Mouse (Mus musculus): ENCODE measurements at regions not wholly inside any gene's neighbourhood (a gene's known extent, or its start where the extent isn't known, plus 50 kb on each side); places are given as distances from the start of the nearest gene placed in this dataset.

GRCm38 (mm10) chr7:72948026-72948425 lies 427.3 kb upstream of the Rgma start:
- 27% methylated on average over 5 of the region's 5 CpGs for WGBS
- no peaks in the 10 kb centered on the region for H3K4me1 ChIP-seq (ENCODE audit: insufficient read depth)
- DNase-seq (no peak), ATAC-seq (no peak)
- TF ChIP-seq CTCF (IDR thresholded peaks at IDR 0.05; ENCODE audit: low read depth) = no peak
- H3K27me3 ChIP-seq (ENCODE audit: insufficient read depth, low read length) = no peaks in the 10 kb centered on the region
- no peak overlapping the region for H3K27ac ChIP-seq (ENCODE audit: low read depth, low read length)
- H3K4me2 ChIP-seq (ENCODE audit: low read depth) = no peak overlapping the region
- H3K4me3 ChIP-seq (ENCODE audit: low read depth, low read length) = no peak overlapping the region
- no peaks in the 10 kb centered on the region for H3K9me3 ChIP-seq (ENCODE audit: low read length)
- H3K36me3 ChIP-seq (ENCODE audit: insufficient read depth) = no peaks in the 10 kb centered on the region
- no peak overlapping the region for H3K9ac ChIP-seq

GRCm38 (mm10) chr7:72948666-72949065 lies 426.6 kb upstream of the Rgma start:
- no peak overlapping the region for H3K4me3 ChIP-seq (ENCODE audit: low read depth, low read length)
- no peaks in the 10 kb centered on the region for H3K9me3 ChIP-seq (ENCODE audit: low read length)
- H3K36me3 ChIP-seq (ENCODE audit: insufficient read depth) = no peaks in the 10 kb centered on the region
- no peak for ATAC-seq
- H3K9ac ChIP-seq = no peak overlapping the region
- DNase-seq = no peak
- no peak overlapping the region for H3K27ac ChIP-seq (ENCODE audit: low read depth, low read length)
- H3K4me1 ChIP-seq (ENCODE audit: insufficient read depth) = no peaks in the 10 kb centered on the region
- no peak for TF ChIP-seq CTCF (IDR thresholded peaks at IDR 0.05; ENCODE audit: low read depth)
- WGBS = 34% methylated on average over 3 of the region's 3 CpGs
- no peak overlapping the region for H3K4me2 ChIP-seq (ENCODE audit: low read depth)
- no peaks in the 10 kb centered on the region for H3K27me3 ChIP-seq (ENCODE audit: insufficient read depth, low read length)

- Histone ChIP-seq H3K4me2 (ENCODE audit: low read depth) (no peak overlapping the region), H3K9me3 (ENCODE audit: low read length) (no peaks in the 10 kb centered on the region), H3K4me1 (ENCODE audit: insufficient read depth) (no peaks in the 10 kb centered on the region), H3K27ac (ENCODE audit: low read depth, low read length) (no peak overlapping the region), H3K4me3 (ENCODE audit: low read depth, low read length) (no peak overlapping the region), H3K27me3 (ENCODE audit: insufficient read depth, low read length) (no peaks in the 10 kb centered on the region), H3K9ac (no peak overlapping the region), H3K36me3 (ENCODE audit: insufficient read depth) (no peaks in the 10 kb centered on the region)
- WGBS = 67% methylated on average over 7 of the region's 7 CpGs
- TF ChIP-seq CTCF (IDR thresholded peaks at IDR 0.05; ENCODE audit: low read depth) = no peak
- DNase-seq (no peak), ATAC-seq (no peak)
Observed at GRCm38 (mm10) chr7:72949886-72950285, 425.4 kb upstream of the Rgma start.

DNA sequence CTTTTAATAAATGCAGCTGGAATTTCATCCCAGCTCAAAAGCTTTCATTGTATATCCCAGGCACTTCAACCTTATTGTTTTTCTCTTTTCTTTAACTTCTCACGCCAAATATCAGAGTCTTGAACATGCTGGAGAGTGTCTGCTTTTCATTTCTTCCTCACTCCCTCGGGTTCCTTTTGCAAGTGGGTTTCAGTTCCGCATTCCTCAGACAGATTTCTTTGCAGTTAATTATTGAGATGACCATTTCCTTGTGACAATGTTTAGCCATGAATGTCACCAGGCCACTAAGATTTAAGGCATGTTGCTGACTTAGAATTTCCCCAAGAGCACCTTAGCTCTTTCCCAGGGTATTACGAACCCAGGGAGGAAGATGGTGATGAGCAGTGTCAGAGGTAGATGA lies 417.6 kb upstream of the Rgma start:
- no peak for TF ChIP-seq CTCF (IDR thresholded peaks at IDR 0.05; ENCODE audit: low read depth)
- no peak overlapping the region for H3K4me3 ChIP-seq (ENCODE audit: low read depth, low read length)
- no peak for ATAC-seq
- H3K36me3 ChIP-seq (ENCODE audit: insufficient read depth) = no peaks in the 10 kb centered on the region
- WGBS = 66% methylated on average over 4 of the region's 4 CpGs
- no peaks in the 10 kb centered on the region for H3K4me1 ChIP-seq (ENCODE audit: insufficient read depth)
- H3K4me2 ChIP-seq (ENCODE audit: low read depth) = no peak overlapping the region
- H3K27ac ChIP-seq (ENCODE audit: low read depth, low read length) = no peak overlapping the region
- H3K9ac ChIP-seq = no peak overlapping the region
- H3K9me3 ChIP-seq (ENCODE audit: low read length) = no peaks in the 10 kb centered on the region
- no peaks in the 10 kb centered on the region for H3K27me3 ChIP-seq (ENCODE audit: insufficient read depth, low read length)
- DNase-seq = no peak

GRCm38 (mm10) chr7:72961321-72961720 lies 414.0 kb upstream of the Rgma start:
- no peaks in the 10 kb centered on the region for H3K27me3 ChIP-seq (ENCODE audit: insufficient read depth, low read length)
- no peak overlapping the region for H3K4me3 ChIP-seq (ENCODE audit: low read depth, low read length)
- DNase-seq = no peak
- no peak overlapping the region for H3K27ac ChIP-seq (ENCODE audit: low read depth, low read length)
- no peak overlapping the region for H3K9ac ChIP-seq
- H3K4me1 ChIP-seq (ENCODE audit: insufficient read depth) = no peaks in the 10 kb centered on the region
- H3K36me3 ChIP-seq (ENCODE audit: insufficient read depth) = no peaks in the 10 kb centered on the region
- no peak overlapping the region for H3K4me2 ChIP-seq (ENCODE audit: low read depth)
- no peak for TF ChIP-seq CTCF (IDR thresholded peaks at IDR 0.05; ENCODE audit: low read depth)
- H3K9me3 ChIP-seq (ENCODE audit: low read length) = no peaks in the 10 kb centered on the region
- 72% methylated on average over 4 of the region's 4 CpGs for WGBS
- no peak for ATAC-seq

- Histone ChIP-seq H3K4me3 (ENCODE audit: low read depth, low read length) (no peak overlapping the region), H3K9ac (no peak overlapping the region), H3K9me3 (ENCODE audit: low read length) (no peaks in the 10 kb centered on the region), H3K27ac (ENCODE audit: low read depth, low read length) (no peak overlapping the region), H3K4me1 (ENCODE audit: insufficient read depth) (no peaks in the 10 kb centered on the region), H3K4me2 (ENCODE audit: low read depth) (no peak overlapping the region), H3K27me3 (ENCODE audit: insufficient read depth, low read length) (no peaks in the 10 kb centered on the region), H3K36me3 (ENCODE audit: insufficient read depth) (no peaks in the 10 kb centered on the region)
- DNase-seq (no peak), ATAC-seq (no peak)
- TF ChIP-seq CTCF (IDR thresholded peaks at IDR 0.05; ENCODE audit: low read depth) = no peak
- WGBS = 40% methylated on average over 3 of the region's 3 CpGs
Observed at GRCm38 (mm10) chr7:72962815-72963214, 412.5 kb upstream of the Rgma start.

DNA sequence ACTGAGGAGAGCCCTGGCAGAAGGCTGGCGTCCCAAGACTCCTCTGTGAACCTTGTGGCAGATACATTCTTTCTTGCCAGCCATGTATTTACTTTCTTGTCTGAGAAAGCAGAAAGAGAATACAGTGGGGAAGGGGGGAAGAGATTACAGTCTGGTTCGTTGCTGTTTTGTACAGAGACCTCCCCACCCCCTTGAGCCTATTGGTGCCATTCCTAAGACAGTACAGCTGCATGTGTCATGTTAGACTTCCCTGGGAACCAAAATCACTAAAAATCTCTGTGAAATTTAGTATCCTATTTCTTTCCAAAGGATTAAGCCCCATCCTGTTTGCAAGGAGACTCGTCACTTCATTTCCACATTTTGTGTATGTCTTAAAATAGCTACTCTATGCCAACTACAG lies 411.4 kb upstream of the Rgma start:
- no peak overlapping the region for H3K9ac ChIP-seq
- 77% methylated on average over 3 of the region's 3 CpGs for WGBS

GRCm38 (mm10) chr7:72968193-72968592 lies 407.1 kb upstream of the Rgma start:
- H3K9me3 ChIP-seq (ENCODE audit: low read length) = no peaks in the 10 kb centered on the region
- no peaks in the 10 kb centered on the region for H3K4me1 ChIP-seq (ENCODE audit: insufficient read depth)
- no peaks in the 10 kb centered on the region for H3K36me3 ChIP-seq (ENCODE audit: insufficient read depth)
- no peak for TF ChIP-seq CTCF (IDR thresholded peaks at IDR 0.05; ENCODE audit: low read depth)
- no peak overlapping the region for H3K27ac ChIP-seq (ENCODE audit: low read depth, low read length)
- no peak overlapping the region for H3K4me2 ChIP-seq (ENCODE audit: low read depth)
- ATAC-seq = no peak
- H3K27me3 ChIP-seq (ENCODE audit: insufficient read depth, low read length) = no peaks in the 10 kb centered on the region
- H3K9ac ChIP-seq = no peak overlapping the region
- no peak for DNase-seq
- WGBS = 88% methylated on average over 4 of the region's 4 CpGs
- no peak overlapping the region for H3K4me3 ChIP-seq (ENCODE audit: low read depth, low read length)

More for the DNA sequence above, 411.4 kb upstream of the Rgma start:
- Histone ChIP-seq H3K4me1 (ENCODE audit: insufficient read depth) (no peaks in the 10 kb centered on the region), H3K36me3 (ENCODE audit: insufficient read depth) (no peaks in the 10 kb centered on the region), H3K9me3 (ENCODE audit: low read length) (no peaks in the 10 kb centered on the region), H3K4me2 (ENCODE audit: low read depth) (no peak overlapping the region), H3K27ac (ENCODE audit: low read depth, low read length) (no peak overlapping the region), H3K27me3 (ENCODE audit: insufficient read depth, low read length) (no peaks in the 10 kb centered on the region), H3K4me3 (ENCODE audit: low read depth, low read length) (no peak overlapping the region)
- no peak for TF ChIP-seq CTCF (IDR thresholded peaks at IDR 0.05; ENCODE audit: low read depth)
- ATAC-seq = no peak
- no peak for DNase-seq
